Mouse (Mus musculus) stomach, embryonic 14.5 days (tissue): ENCODE results near the gene Spata21. TPM values are rescaled to one million over a fixed set of nuclear protein-coding genes. Genes with fewer than 3 reads are reported as not detected.
"Not testable (repeated sequence)": the region's sequence is repeated elsewhere in the genome, so short reads cannot be mapped to it uniquely, and the experiment has no call there.

ENCODE experiments used
- ATAC-seq: fragments of 200-750 bp; cut with Nextera tagmentation; 2 replicates; pipeline ENCODE4 v1.8.0; 2017; ENCODE audit warnings: low read depth, moderate TSS enrichment; ENCODE audit not compliant: insufficient number of reproducible peaks, insufficient read depth, low FRiP score
- H3K27ac ChIP-seq: fragments of 300-500 bp; sonication (generic); 2 replicates; pipeline ENCODE4 v1.5.1; 2014; ENCODE audit warnings: mild to moderate bottlenecking, low read length, moderate library complexity, mixed read lengths
- H3K27me3 ChIP-seq: fragments of 300-500 bp; sonication (generic); 2 replicates; pipeline ENCODE4 v1.6.1; 2014; ENCODE audit warnings: low read length, control low read depth, mixed read lengths; ENCODE audit not compliant: control insufficient read depth, insufficient read depth
- H3K36me3 ChIP-seq: fragments of 300-500 bp; sonication (generic); 2 replicates; pipeline ENCODE4 v1.6.1; 2014; ENCODE audit warnings: mild to moderate bottlenecking, control low read depth, low read length, moderate library complexity, mixed read lengths; ENCODE audit not compliant: control insufficient read depth, insufficient read depth
- H3K4me1 ChIP-seq: fragments of 300-500 bp; sonication (generic); 2 replicates; pipeline ENCODE4 v1.6.1; 2014; ENCODE audit warnings: low read length, control low read depth, mixed read lengths; ENCODE audit not compliant: control insufficient read depth, insufficient read depth
- H3K4me2 ChIP-seq: fragments of 300-500 bp; sonication (generic); replicated peaks from 2 replicates; pipeline ENCODE4 v1.6.1; 2014; ENCODE audit warnings: low read depth, low read length, control low read depth
- H3K4me3 ChIP-seq: fragments of 300-500 bp; sonication (generic); 2 replicates; pipeline ENCODE4 v1.5.1; 2014; ENCODE audit warnings: low read depth, low read length, control low read depth
- H3K9ac ChIP-seq: fragments of 300-500 bp; sonication (generic); replicated peaks from 2 replicates; pipeline ENCODE4 v1.6.1; 2014; ENCODE audit warnings: low read depth, mild to moderate bottlenecking, control low read depth, low read length, moderate library complexity, mixed read lengths
- H3K9me3 ChIP-seq: fragments of 300-500 bp; sonication (generic); 2 replicates; pipeline ENCODE4 v1.6.1; 2016; ENCODE audit warnings: low read depth, low read length, control low read depth; ENCODE audit not compliant: control insufficient read depth
- WGBS: fragments of 180-500 bp; shearing (Covaris S2); extraction: QIAGEN DNeasy Blood & Tissue Kit; methylation state at CpG from one replicate; pipeline ENCODE4 v1.1.7; 2014; 5-methylcytosine and 5-hydroxymethylcytosine counted together
- polyA plus RNA-seq: library from polyadenylated mRNA; unstranded; fragments of >200 nt; fragmentation: Nextera tagmentation; extraction: Ambion mirVana; gene quantifications from 2 replicates; pipeline ENCODE4 v1.2.1, GENCODE M21; 2014

Gene Spata21
- polyA plus RNA-seq, 1 experiment from 2014 or later: 0.30 TPM

GRCm38 (mm10) chr4:141136126-141136525 lies 48.0 kb downstream of the Spata21 start:
- Histone ChIP-seq H3K27ac (no peak overlapping the region), H3K9ac (no peak overlapping the region), H3K36me3 (no peaks in the 10 kb centered on the region), H3K4me1 (peaks cover 62% of the 10 kb centered on the region), H3K4me3 (no peak overlapping the region), H3K9me3 (no peaks in the 10 kb centered on the region), H3K4me2 (no peak overlapping the region), H3K27me3 (no peaks in the 10 kb centered on the region)
- ATAC-seq: no peak
- WGBS: 78% methylated on average over 7 of the region's 7 CpGs

DNA sequence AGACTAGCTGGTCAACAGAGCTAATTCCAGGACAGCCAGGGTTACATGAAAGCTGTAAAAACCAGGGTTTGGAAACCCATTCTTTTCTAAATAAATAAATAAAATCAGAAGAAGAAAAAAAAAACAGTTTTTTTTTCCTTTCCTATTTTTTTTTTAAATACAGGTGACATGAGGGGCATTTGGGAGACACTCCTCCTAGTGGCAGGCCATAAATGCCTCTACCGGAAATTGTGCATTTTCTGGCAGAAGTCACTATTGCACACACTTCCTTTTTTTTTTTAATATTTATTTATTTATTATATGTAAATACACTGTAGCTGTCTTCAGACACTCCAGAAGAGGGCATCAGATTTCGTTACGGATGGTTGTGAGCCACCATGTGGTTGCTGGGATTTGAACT lies 49.6 kb downstream of the Spata21 start:
- H3K9ac ChIP-seq, ATAC-seq, H3K9me3 ChIP-seq, H3K27me3 ChIP-seq, H3K36me3 ChIP-seq: not testable (repeated sequence)
- Histone ChIP-seq H3K4me2 (peak overlapping the region; percentile 83), H3K4me3 (peak overlapping the region; percentile 77; the same call in 1 of the 2 replicates), H3K4me1 (peaks cover 48% of the 10 kb centered on the region), H3K27ac (peak overlapping the region; percentile 27; the same call in 1 of the 2 replicates)
- 56% methylated on average over 2 of the region's 3 CpGs for WGBS

- Histone ChIP-seq H3K27me3 (no peaks in the 10 kb centered on the region), H3K27ac (peak overlapping the region; percentile 94), H3K36me3 (no peaks in the 10 kb centered on the region), H3K4me1 (peaks cover 40% of the 10 kb centered on the region), H3K9ac (peak overlapping the region; percentile 83), H3K4me2 (peak overlapping the region; percentile 83), H3K9me3 (no peaks in the 10 kb centered on the region), H3K4me3 (peak overlapping the region; percentile 77)
- WGBS: 2% methylated on average over 29 of the region's 29 CpGs
- no peak for ATAC-seq
Observed at GRCm38 (mm10) chr4:141138425-141139115, 50.4 kb downstream of the Spata21 start.

GRCm38 (mm10) chr4:141139116-141139970 lies 51.2 kb downstream of the Spata21 start, which contains the start of gene Szrd1:
Gene Szrd1, minus strand, starts transcription at chr4:141139775.
- Histone ChIP-seq H3K9ac (peak within 1 kb of the TSS; percentile 83), H3K4me3 (peak within 1 kb of the TSS; percentile 77), H3K36me3 (no peaks in the 10 kb centered on the region), H3K27ac (peak within 1 kb of the TSS; percentile 94), H3K4me2 (peak within 1 kb of the TSS; percentile 83), H3K9me3 (no peaks in the 10 kb centered on the region), H3K27me3 (no peaks in the 10 kb centered on the region), H3K4me1 (peaks cover 35% of the 10 kb centered on the region)
- peak; percentile 93 for ATAC-seq
- under 1% methylated on average over 63 of the region's 63 CpGs for WGBS

DNA sequence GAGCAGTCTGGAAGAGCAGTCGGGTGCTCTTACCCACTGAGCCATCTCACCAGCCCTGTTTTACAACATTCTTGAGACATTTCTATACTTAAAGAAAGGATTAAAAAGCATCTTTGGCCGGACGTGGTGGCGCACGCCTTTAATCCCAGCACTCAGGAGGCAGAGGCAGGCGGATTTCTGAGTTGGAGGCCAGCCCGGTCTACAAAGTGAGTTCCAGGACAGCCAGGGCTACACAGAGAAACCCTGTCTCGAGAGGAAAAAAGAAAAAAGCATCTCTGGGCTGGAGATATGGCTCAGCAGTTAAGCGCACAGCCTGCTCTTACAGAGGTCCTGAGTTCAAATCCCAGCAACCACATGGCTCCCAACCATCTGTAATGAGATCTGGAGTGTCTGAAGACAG lies 52.2 kb downstream of the Spata21 start:
- H3K9me3 ChIP-seq, ATAC-seq, H3K27me3 ChIP-seq, H3K4me2 ChIP-seq, H3K9ac ChIP-seq, H3K27ac ChIP-seq, H3K4me3 ChIP-seq, H3K36me3 ChIP-seq: not testable (repeated sequence)
- H3K4me1 ChIP-seq: peaks cover 25% of the 10 kb centered on the region
- WGBS: 90% methylated on average over 9 of the region's 9 CpGs

- WGBS: 89% methylated on average over 6 of the region's 6 CpGs
Observed at GRCm38 (mm10) chr4:141140967-141141366, 52.8 kb downstream of the Spata21 start.

DNA sequence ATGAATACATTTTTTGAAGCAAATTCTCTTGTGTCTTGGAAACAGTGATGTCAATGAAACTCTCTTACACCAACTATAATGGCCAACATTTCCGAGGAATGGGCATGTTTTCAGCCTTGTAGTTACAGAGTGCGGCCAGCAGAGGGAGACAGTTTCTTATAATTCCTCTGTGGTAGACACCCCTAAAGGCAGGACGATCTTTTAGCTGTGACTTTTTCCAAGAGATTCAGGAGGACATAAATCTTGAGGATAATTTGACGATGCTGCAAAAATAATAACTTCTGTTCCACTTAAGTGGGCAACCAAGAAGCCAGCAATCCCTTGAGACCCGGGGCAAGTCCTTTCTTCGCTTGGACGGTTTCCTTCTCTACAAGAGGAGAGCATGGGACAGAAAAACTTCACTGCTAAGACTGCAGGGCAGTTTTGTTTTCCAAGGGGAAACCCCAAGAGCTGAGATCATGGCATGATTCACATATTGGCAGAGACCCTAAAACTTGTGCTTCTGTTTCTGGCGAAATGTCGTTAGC lies 54.2 kb downstream of the Spata21 start:
- no peak overlapping the region for H3K27ac ChIP-seq
- 0 out of 2 replicates have a peak overlapping the region, but pooled peaks have one; percentile 12 for H3K4me2 ChIP-seq
- WGBS: 25% methylated on average over 9 of the region's 9 CpGs
- no peak for ATAC-seq
- H3K27me3 ChIP-seq: no peaks in the 10 kb centered on the region
- no peak overlapping the region for H3K9ac ChIP-seq
- no peaks in the 10 kb centered on the region for H3K9me3 ChIP-seq
- no peaks in the 10 kb centered on the region for H3K36me3 ChIP-seq
- no peak overlapping the region for H3K4me3 ChIP-seq
- H3K4me1 ChIP-seq: peaks cover 13% of the 10 kb centered on the region

More at GRCm38 (mm10) chr4:141140967-141141366, 52.8 kb downstream of the Spata21 start:
- no peak overlapping the region for H3K9ac ChIP-seq
- peaks cover 23% of the 10 kb centered on the region for H3K4me1 ChIP-seq
- ATAC-seq: no peak
- H3K9me3 ChIP-seq: no peaks in the 10 kb centered on the region
- no peak overlapping the region for H3K4me3 ChIP-seq
- no peaks in the 10 kb centered on the region for H3K27me3 ChIP-seq
- H3K27ac ChIP-seq: no peak overlapping the region
- no peaks in the 10 kb centered on the region for H3K36me3 ChIP-seq
- H3K4me2 ChIP-seq: no peak overlapping the region

DNA sequence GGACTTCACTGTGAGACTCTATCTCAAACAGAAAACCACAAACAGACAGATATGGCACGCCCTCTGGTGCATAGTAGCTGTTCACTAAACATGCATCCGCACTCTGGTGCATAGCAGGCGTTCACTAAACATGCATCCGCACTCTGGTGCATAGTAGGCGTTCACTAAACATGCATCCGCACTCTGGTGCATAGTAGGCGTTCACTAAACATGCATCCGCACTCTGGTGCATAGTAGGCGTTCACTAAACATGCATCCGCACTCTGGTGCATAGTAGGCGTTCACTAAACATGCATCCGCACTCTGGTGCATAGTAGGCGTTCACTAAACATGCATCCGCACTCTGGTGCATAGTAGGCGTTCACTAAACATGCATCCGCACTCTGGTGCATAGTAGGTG lies 57.0 kb downstream of the Spata21 start:
- not testable (repeated sequence) for H3K9ac ChIP-seq, H3K36me3 ChIP-seq, H3K27ac ChIP-seq, H3K4me2 ChIP-seq, H3K9me3 ChIP-seq, H3K4me3 ChIP-seq, ATAC-seq, H3K27me3 ChIP-seq
- H3K4me1 ChIP-seq: peaks cover 14% of the 10 kb centered on the region
- WGBS: 93% methylated on average over 9 of the region's 16 CpGs
